Mouse (Mus musculus): ENCODE measurements at regions not wholly inside any gene's neighbourhood (a gene's known extent, or its start where the extent isn't known, plus 50 kb on each side); places are given as distances from the start of the nearest gene placed in this dataset.

- peak; percentile 49 for DNase-seq (ENCODE audit: low read depth, low spot score)
Measured at GRCm38 (mm10) chr3:117038280-117038927, 69.6 kb upstream of the Palmd start.
